Mouse (Mus musculus) CH12.LX (cell line): ENCODE results near the gene Tmem245. TPM values are rescaled to one million over a fixed set of nuclear protein-coding genes. Genes with fewer than 3 reads are reported as not detected.
"Not testable (repeated sequence)": the region's sequence is repeated elsewhere in the genome, so short reads cannot be mapped to it uniquely, and the experiment has no call there.

Source experiments
- DNase-seq: peaks from one replicate; pipeline ENCODE4 v3.0.0-alpha.2; 2013; ENCODE audit errors: extremely low read depth
- H3K27ac ChIP-seq: 2 replicates; pipeline ENCODE4 v1.5.1; 2012; ENCODE audit warnings: low read depth, mild to moderate bottlenecking, control low read depth, moderate library complexity; ENCODE audit not compliant: insufficient read depth
- H3K27me3 ChIP-seq: replicated peaks from 2 replicates; pipeline ENCODE3; 2012; ENCODE audit warnings: inconsistent platforms
- H3K36me3 ChIP-seq, 2 experiments: replicated peaks in 1 of 2; 2 replicates each; pipeline versions ENCODE3 to v1.6.1; 2012; ENCODE audit warnings: inconsistent platforms in 1 of 2, low read length in 1 of 2, mild to moderate bottlenecking in 1 of 2, mixed read lengths in 1 of 2, moderate library complexity in 1 of 2; ENCODE audit not compliant: control insufficient read depth in 1 of 2, insufficient read depth in 1 of 2
- H3K4me1 ChIP-seq, 2 experiments: 2 replicates each; pipeline ENCODE4 v1.6.1; 2012; ENCODE audit warnings: inconsistent platforms in 1 of 2, moderate library complexity in 1 of 2; ENCODE audit not compliant: insufficient read depth in 2 of 2, control insufficient read depth in 1 of 2
- H3K4me2 ChIP-seq: 2 replicates; pipeline ENCODE4 v1.6.1; 2012; ENCODE audit warnings: low read depth, mild to moderate bottlenecking, control low read depth; ENCODE audit not compliant: poor library complexity, insufficient read depth, severe bottlenecking
- H3K4me3 ChIP-seq, 3 experiments: fragments of 150-350 bp in 1 of 3; sonication (generic) in 1 of 3; replicated peaks in 1 of 3; 2 replicates each; pipeline versions ENCODE3 to v1.5.1; 2011 to 2012; ENCODE audit warnings: low read depth in 2 of 3, low read length in 2 of 3, mild to moderate bottlenecking in 2 of 3, moderate library complexity in 2 of 3, control low read depth in 1 of 3, improper control_type of control experiment in 1 of 3, inconsistent platforms in 1 of 3, mixed read lengths in 1 of 3; ENCODE audit not compliant: poor library complexity in 1 of 3
- H3K79me2 ChIP-seq: replicated peaks from 2 replicates; pipeline ENCODE4 v1.6.1; 2012; ENCODE audit warnings: mild to moderate bottlenecking, moderate library complexity; ENCODE audit not compliant: control insufficient read depth, poor library complexity, insufficient read depth, severe bottlenecking; ENCODE audit errors: extremely low read depth
- H3K9ac ChIP-seq: 2 replicates; pipeline ENCODE4 v1.6.1; 2012; ENCODE audit warnings: low read depth, mild to moderate bottlenecking, control low read depth, moderate library complexity; ENCODE audit not compliant: insufficient read depth
- H3K9me3 ChIP-seq: replicated peaks from 2 replicates; pipeline ENCODE3; 2012; ENCODE audit warnings: low read length, inconsistent platforms, mixed read lengths
- EP300 ChIP-seq: IDR thresholded peaks from 2 replicates; pipeline ENCODE4 v1.6.1; 2011; ENCODE audit warnings: low read length, improper control_type of control experiment
- ETS1 ChIP-seq: conservative IDR thresholded peaks from 2 replicates; pipeline ENCODE4 v1.6.1; 2012; ENCODE audit warnings: low read depth, mild to moderate bottlenecking, inconsistent platforms, low read length, improper control_type of control experiment, moderate library complexity
- KAT2A ChIP-seq: IDR thresholded peaks from 2 replicates; pipeline ENCODE4 v1.6.1; 2012; ENCODE audit warnings: low read length, improper control_type of control experiment, inconsistent platforms; ENCODE audit not compliant: insufficient replicate concordance
- MAZ ChIP-seq: IDR thresholded peaks from 2 replicates; pipeline ENCODE4 v1.6.1; 2012; ENCODE audit warnings: low read depth, mild to moderate bottlenecking, inconsistent platforms, low read length, improper control_type of control experiment, moderate library complexity
- MEF2A ChIP-seq: IDR thresholded peaks from 2 replicates; pipeline ENCODE4 v1.6.1; 2014; ENCODE audit warnings: low read depth, mild to moderate bottlenecking, inconsistent platforms, low read length, improper control_type of control experiment, borderline replicate concordance
- MXI1 ChIP-seq: IDR thresholded peaks from 2 replicates; pipeline ENCODE4 v1.6.1; 2011; ENCODE audit warnings: mild to moderate bottlenecking, low read depth, low read length, improper control_type of control experiment
- MYC ChIP-seq: IDR thresholded peaks from 2 replicates; pipeline ENCODE4 v1.6.1; 2011; ENCODE audit warnings: low read depth, mild to moderate bottlenecking, improper control_type of control experiment, low read length
- NRF1 ChIP-seq: IDR thresholded peaks from 2 replicates; pipeline ENCODE4 v1.6.1; 2014; ENCODE audit warnings: low read depth, mild to moderate bottlenecking, inconsistent platforms, low read length, improper control_type of control experiment, moderate library complexity
- PAX5 ChIP-seq: IDR thresholded peaks from 2 replicates; pipeline ENCODE4 v1.6.1; 2012; ENCODE audit warnings: low read length, inconsistent platforms, mixed read lengths
- POLR2A ChIP-seq: IDR thresholded peaks from 2 replicates; pipeline ENCODE4 v1.6.1; 2011; ENCODE audit warnings: low read depth, mild to moderate bottlenecking, improper control_type of control experiment, low read length
- RAD21 ChIP-seq: IDR thresholded peaks from 2 replicates; pipeline ENCODE4 v1.6.1; 2011; ENCODE audit warnings: low read depth, mild to moderate bottlenecking, low read length, improper control_type of control experiment, moderate library complexity
- SMC3 ChIP-seq: IDR thresholded peaks from 2 replicates; pipeline ENCODE4 v1.6.1; 2011; ENCODE audit warnings: low read depth, low read length, improper control_type of control experiment
- TBP ChIP-seq: conservative IDR thresholded peaks from 2 replicates; pipeline ENCODE4 v1.6.1; 2011; ENCODE audit warnings: low read depth, low read length, improper control_type of control experiment
- UBTF ChIP-seq: IDR thresholded peaks from 2 replicates; pipeline ENCODE4 v1.6.1; 2012; ENCODE audit warnings: low read depth, mild to moderate bottlenecking, inconsistent platforms, low read length, improper control_type of control experiment, moderate library complexity
- ZC3H11A ChIP-seq: IDR thresholded peaks from 2 replicates; pipeline ENCODE4 v1.6.1; 2012; ENCODE audit warnings: low read depth, mild to moderate bottlenecking, inconsistent platforms, low read length, improper control_type of control experiment
- ZKSCAN1 ChIP-seq: IDR thresholded peaks from 2 replicates; pipeline ENCODE4 v1.6.1; 2012; ENCODE audit warnings: low read depth, inconsistent platforms, low read length, improper control_type of control experiment, borderline replicate concordance
- ZMIZ1 ChIP-seq: IDR thresholded peaks from 2 replicates; pipeline ENCODE4 v1.6.1; 2012; ENCODE audit warnings: low read depth, mild to moderate bottlenecking, inconsistent platforms, low read length, improper control_type of control experiment
- dilution Hi-C: fragments of 300-500 bp; cut with MboI; formaldehyde crosslinking; loops from 2 replicates; pipeline ENCODE4 v1.14.3; 2020; ENCODE audit warnings: low sequenced_read_pairs; ENCODE audit not compliant: extremely low pct_unique_long_range_greater_than_20kb, extremely low pct_ligation_motif_present
- in situ Hi-C: fragments of 300-500 bp; cut with MboI; formaldehyde crosslinking; loops from 3 replicates; pipeline ENCODE4 v1.14.3; 2019; ENCODE audit warnings: low sequenced_read_pairs, low pct_ligation_motif_present, low pct_unique_long_range_greater_than_20kb, mixed read lengths
- polyA plus RNA-seq: library from polyadenylated mRNA; unstranded; fragments of >175 nt; gene quantifications from 2 replicates; pipeline ENCODE4 v1.2.1, GENCODE M21; 2012; ENCODE audit warnings: low read depth; ENCODE audit not compliant: insufficient read length
- total RNA-seq, 2 experiments: library from RNA; depleted of rRNA; stranded (reverse); fragments of 300-350 nt in 1 of 2; fragments of >200 nt in 1 of 2; gene quantifications; 2 replicates each; pipeline ENCODE4 v1.2.3; 2012 to 2014

Tmem245 gene
- total and polyA plus RNA-seq, 3 experiments: 4.4 to 9.0 (median 5.6) TPM

GRCm38 (mm10) chr4:56870541-56870940, 76.7 kb downstream of the Tmem245 start:
- H3K9me3 ChIP-seq, in situ Hi-C loops, H3K9ac ChIP-seq, H3K4me3 ChIP-seq, H3K4me2 ChIP-seq, DNase-seq, dilution Hi-C loops, H3K4me1 ChIP-seq, H3K27me3 ChIP-seq, H3K79me2 ChIP-seq, H3K27ac ChIP-seq: not testable (repeated sequence)
- peaks cover 0 to 25% of the 10 kb centered on the region in 2 experiments for H3K36me3 ChIP-seq

- no peak overlapping the region for H3K4me3 ChIP-seq
- TF ChIP-seq UBTF: no peak
- no peak for TF ChIP-seq SMC3
- no peak for TF ChIP-seq MYC
- TF ChIP-seq RAD21: no peak
- no peak for TF ChIP-seq ETS1
- TF ChIP-seq MEF2A: no peak
- no peak for TF ChIP-seq MAZ
- TF ChIP-seq EP300: no peak
- TF ChIP-seq TBP: no peak
- TF ChIP-seq ZMIZ1: no peak
- TF ChIP-seq ZKSCAN1: no peak
- no peak for TF ChIP-seq MXI1
- no peak for TF ChIP-seq POLR2A
- no peak for TF ChIP-seq PAX5
- TF ChIP-seq NRF1: no peak
- no peak for TF ChIP-seq ZC3H11A
- no peak for TF ChIP-seq KAT2A
- TF ChIP-seq, all 38 proteins: peak for 0
- H3K9me3 ChIP-seq: no peaks in the 10 kb centered on the region
- no peaks in the 10 kb centered on the region for H3K79me2 ChIP-seq
- dilution Hi-C loops (no loop called here), in situ Hi-C loops (no loop called here)
- H3K4me2 ChIP-seq: no peak overlapping the region
- H3K36me3 ChIP-seq: peaks cover 0 to 15% of the 10 kb centered on the region in 2 experiments
- H3K27me3 ChIP-seq: no peaks in the 10 kb centered on the region
- no peak overlapping the region for H3K27ac ChIP-seq
- H3K4me1 ChIP-seq: peaks cover 3 to 10% of the 10 kb centered on the region in 2 experiments
- DNase-seq: no peak
- H3K9ac ChIP-seq: no peak overlapping the region
Measured at GRCm38 (mm10) chr4:56867761-56868160, 79.5 kb downstream of the Tmem245 start.
